Mouse (Mus musculus) heart, adult 2 months (tissue): ENCODE measurements around the gene Stambp.

Experiments
- CTCF ChIP-seq: fragments of 200-600 bp; IDR thresholded peaks from 2 replicates; pipeline ENCODE4 v1.8.1; 2022; ENCODE audit warnings: antibody characterized with exemption, mild to moderate bottlenecking, moderate library complexity
- EP300 ChIP-seq: fragments of 200-500 bp; IDR thresholded peaks from 2 replicates; pipeline ENCODE4 v1.6.1; 2011; ENCODE audit warnings: low read depth, low read length, control low read depth; ENCODE audit not compliant: insufficient read depth
- POLR2A ChIP-seq: fragments of 200-500 bp; IDR thresholded peaks from 2 replicates; pipeline ENCODE4 v1.6.1; 2011; ENCODE audit warnings: mild to moderate bottlenecking, low read depth, low read length, control low read depth; ENCODE audit not compliant: insufficient read depth

GRCm38 (mm10) chr6:83499078-83499477 lies 73.5 kb downstream of the Stambp start:
- no peak for TF ChIP-seq POLR2A
- TF ChIP-seq CTCF, result no peak
- TF ChIP-seq EP300, result no peak
